Mouse (Mus musculus): Measurements from ENCODE around the gene Ruvbl1.

The Ruvbl1 gene

GRCm38 (mm10) chr6:88518404-88519263 is 53.4 kb downstream of the Ruvbl1 start, which contains the start of gene Sec61a1:
TSS of gene Sec61a1 (minus strand) at chr6:88518905.
- peaks cover 36% of the 10 kb centered on the region for H3K4me1 ChIP-seq (replicated peaks; ENCODE audit: low read depth, low read length)
- TF ChIP-seq NANOG (IDR thresholded peaks at IDR 0.05; ENCODE audit: borderline replicate concordance, low read length) (no peak), POU5F1 (IDR thresholded peaks at IDR 0.05; ENCODE audit: borderline replicate concordance, low read length) (no peak), CTCF (conservative IDR thresholded peaks at IDR 0.05; ENCODE audit: low read length) (no peak)
- H3K4me3 ChIP-seq (replicated peaks; ENCODE audit: low read length) = peak within 1 kb of the TSS; percentile 100
- no peaks in the 10 kb centered on the region for H3K9me3 ChIP-seq (ENCODE audit: low read length)
- peaks cover 3% of the 10 kb centered on the region; the same call in 1 of the 2 replicates for H3K27me3 ChIP-seq (ENCODE audit: insufficient read depth, low read length)
- peaks cover 36% of the 10 kb centered on the region for H3K36me3 ChIP-seq (ENCODE audit: insufficient read depth, low read length)

- H3K27me3 ChIP-seq (ENCODE audit: insufficient read depth, low read length) = peaks cover 3% of the 10 kb centered on the region; the same call in 1 of the 2 replicates
- peaks cover 19% of the 10 kb centered on the region for H3K4me1 ChIP-seq (replicated peaks; ENCODE audit: low read depth, low read length)
- TF ChIP-seq NANOG (IDR thresholded peaks at IDR 0.05; ENCODE audit: borderline replicate concordance, low read length) = no peak
- TF ChIP-seq CTCF (conservative IDR thresholded peaks at IDR 0.05; ENCODE audit: low read length) = no peak
- no peak for TF ChIP-seq POU5F1 (IDR thresholded peaks at IDR 0.05; ENCODE audit: borderline replicate concordance, low read length)
- no peaks in the 10 kb centered on the region for H3K9me3 ChIP-seq (ENCODE audit: low read length)
- no peak overlapping the region for H3K4me3 ChIP-seq (replicated peaks; ENCODE audit: low read length)
- H3K36me3 ChIP-seq (ENCODE audit: insufficient read depth, low read length) = peaks cover 5% of the 10 kb centered on the region
Observed at GRCm38 (mm10) chr6:88521821-88522220, 56.6 kb downstream of the Ruvbl1 start.

- Histone ChIP-seq H3K27me3 (ENCODE audit: insufficient read depth, low read length) (peaks cover 3% of the 10 kb centered on the region; the same call in 1 of the 2 replicates), H3K9me3 (ENCODE audit: low read length) (no peaks in the 10 kb centered on the region), H3K4me1 (replicated peaks; ENCODE audit: low read depth, low read length) (peaks cover 11% of the 10 kb centered on the region), H3K36me3 (ENCODE audit: insufficient read depth, low read length) (no peaks in the 10 kb centered on the region; the same call in 1 of the 2 replicates), H3K4me3 (replicated peaks; ENCODE audit: low read length) (no peak overlapping the region)
- no peak for TF ChIP-seq POU5F1 (IDR thresholded peaks at IDR 0.05; ENCODE audit: borderline replicate concordance, low read length)
Observed at GRCm38 (mm10) chr6:88522606-88523005, 57.4 kb downstream of the Ruvbl1 start.

- TF ChIP-seq POU5F1 (IDR thresholded peaks at IDR 0.05; ENCODE audit: borderline replicate concordance, low read length) (no peak), NANOG (IDR thresholded peaks at IDR 0.05; ENCODE audit: borderline replicate concordance, low read length) (no peak), CTCF (conservative IDR thresholded peaks at IDR 0.05; ENCODE audit: low read length) (no peak)
- peaks cover 7% of the 10 kb centered on the region for H3K4me1 ChIP-seq (replicated peaks; ENCODE audit: low read depth, low read length)
Observed at GRCm38 (mm10) chr6:88523043-88523442, 57.8 kb downstream of the Ruvbl1 start.

GRCm38 (mm10) chr6:88523451-88523850 is 58.2 kb downstream of the Ruvbl1 start:
- H3K4me3 ChIP-seq (replicated peaks; ENCODE audit: low read length) = no peak overlapping the region
- peaks cover 7% of the 10 kb centered on the region for H3K4me1 ChIP-seq (replicated peaks; ENCODE audit: low read depth, low read length)
- no peak for TF ChIP-seq CTCF (conservative IDR thresholded peaks at IDR 0.05; ENCODE audit: low read length)
- no peak for TF ChIP-seq POU5F1 (IDR thresholded peaks at IDR 0.05; ENCODE audit: borderline replicate concordance, low read length)
- no peak for TF ChIP-seq NANOG (IDR thresholded peaks at IDR 0.05; ENCODE audit: borderline replicate concordance, low read length)
- H3K36me3 ChIP-seq (ENCODE audit: insufficient read depth, low read length) = no peaks in the 10 kb centered on the region; the same call in 1 of the 2 replicates
- H3K9me3 ChIP-seq (ENCODE audit: low read length) = no peaks in the 10 kb centered on the region
- H3K27me3 ChIP-seq (ENCODE audit: insufficient read depth, low read length) = peaks cover 3% of the 10 kb centered on the region; the same call in 1 of the 2 replicates

More at GRCm38 (mm10) chr6:88523043-88523442, 57.8 kb downstream of the Ruvbl1 start:
- peaks cover 3% of the 10 kb centered on the region; the same call in 1 of the 2 replicates for H3K27me3 ChIP-seq (ENCODE audit: insufficient read depth, low read length)
- no peaks in the 10 kb centered on the region for H3K9me3 ChIP-seq (ENCODE audit: low read length)
- no peaks in the 10 kb centered on the region; the same call in 1 of the 2 replicates for H3K36me3 ChIP-seq (ENCODE audit: insufficient read depth, low read length)
- H3K4me3 ChIP-seq (replicated peaks; ENCODE audit: low read length) = no peak overlapping the region

- H3K36me3 ChIP-seq (ENCODE audit: insufficient read depth, low read length) = no peaks in the 10 kb centered on the region; the same call in 1 of the 2 replicates
- TF ChIP-seq CTCF (conservative IDR thresholded peaks at IDR 0.05; ENCODE audit: low read length) (no peak), NANOG (IDR thresholded peaks at IDR 0.05; ENCODE audit: borderline replicate concordance, low read length) (no peak), POU5F1 (IDR thresholded peaks at IDR 0.05; ENCODE audit: borderline replicate concordance, low read length) (no peak)
- H3K4me1 ChIP-seq (replicated peaks; ENCODE audit: low read depth, low read length) = peaks cover 7% of the 10 kb centered on the region
- H3K4me3 ChIP-seq (replicated peaks; ENCODE audit: low read length) = no peak overlapping the region
- H3K27me3 ChIP-seq (ENCODE audit: insufficient read depth, low read length) = peaks cover 3% of the 10 kb centered on the region; the same call in 1 of the 2 replicates
- H3K9me3 ChIP-seq (ENCODE audit: low read length) = no peaks in the 10 kb centered on the region
Observed at GRCm38 (mm10) chr6:88524056-88524455, 58.8 kb downstream of the Ruvbl1 start.

GRCm38 (mm10) chr6:88530306-88530705 is 65.1 kb downstream of the Ruvbl1 start:
- Histone ChIP-seq H3K27me3 (ENCODE audit: insufficient read depth, low read length) (no peaks in the 10 kb centered on the region), H3K36me3 (ENCODE audit: insufficient read depth, low read length) (no peaks in the 10 kb centered on the region), H3K9me3 (ENCODE audit: low read length) (no peaks in the 10 kb centered on the region), H3K4me1 (replicated peaks; ENCODE audit: low read depth, low read length) (no peaks in the 10 kb centered on the region), H3K4me3 (replicated peaks; ENCODE audit: low read length) (no peak overlapping the region)
- TF ChIP-seq POU5F1 (IDR thresholded peaks at IDR 0.05; ENCODE audit: borderline replicate concordance, low read length) = no peak
- TF ChIP-seq NANOG (IDR thresholded peaks at IDR 0.05; ENCODE audit: borderline replicate concordance, low read length) = no peak
- TF ChIP-seq CTCF (conservative IDR thresholded peaks at IDR 0.05; ENCODE audit: low read length) = no peak

- no peaks in the 10 kb centered on the region for H3K36me3 ChIP-seq (ENCODE audit: insufficient read depth, low read length)
- peaks cover 5% of the 10 kb centered on the region for H3K4me1 ChIP-seq (replicated peaks; ENCODE audit: low read depth, low read length)
- no peak overlapping the region for H3K4me3 ChIP-seq (replicated peaks; ENCODE audit: low read length)
- no peak for TF ChIP-seq POU5F1 (IDR thresholded peaks at IDR 0.05; ENCODE audit: borderline replicate concordance, low read length)
- TF ChIP-seq NANOG (IDR thresholded peaks at IDR 0.05; ENCODE audit: borderline replicate concordance, low read length) = no peak
- no peak for TF ChIP-seq CTCF (conservative IDR thresholded peaks at IDR 0.05; ENCODE audit: low read length)
- H3K9me3 ChIP-seq (ENCODE audit: low read length) = no peaks in the 10 kb centered on the region
- peaks cover 18% of the 10 kb centered on the region for H3K27me3 ChIP-seq (ENCODE audit: insufficient read depth, low read length)
Observed at GRCm38 (mm10) chr6:88540093-88540755, 75.0 kb downstream of the Ruvbl1 start.

All from E14TG2a.4 (cell line).